Mouse (Mus musculus) kidney, postnatal 0 days (tissue): ENCODE data around the gene Gm20518. TPM values are rescaled to one million over a fixed set of nuclear protein-coding genes. Genes with fewer than 3 reads are reported as not detected.

Source experiments
- ATAC-seq: fragments of 200-750 bp; cut with Nextera tagmentation; replicated peaks from 2 replicates; pipeline ENCODE4 v1.8.0; 2017; ENCODE audit warnings: low read depth, moderate number of reproducible peaks, moderate TSS enrichment, moderate library complexity; ENCODE audit not compliant: low FRiP score
- DNase-seq: peaks from one replicate; pipeline ENCODE4 v3.0.0-alpha.2; 2016; ENCODE audit warnings: low spot score
- H3K27ac ChIP-seq: fragments of 300-500 bp; sonication (generic); 2 replicates; pipeline ENCODE4 v1.5.1; 2014; ENCODE audit warnings: mild to moderate bottlenecking
- H3K27me3 ChIP-seq: fragments of 300-500 bp; sonication (generic); 2 replicates; pipeline ENCODE4 v1.6.1; 2014; ENCODE audit warnings: low read length, mixed read lengths; ENCODE audit not compliant: insufficient read depth
- H3K36me3 ChIP-seq: fragments of 300-500 bp; sonication (generic); 2 replicates; pipeline ENCODE4 v1.6.1; 2014; ENCODE audit warnings: low read length, mixed read lengths; ENCODE audit not compliant: insufficient read depth
- H3K4me1 ChIP-seq: fragments of 300-500 bp; sonication (generic); replicated peaks from 2 replicates; pipeline ENCODE4 v1.6.1; 2014; ENCODE audit warnings: antibody characterized with exemption, low read length, mixed read lengths; ENCODE audit not compliant: insufficient read depth
- H3K4me2 ChIP-seq: fragments of 300-500 bp; sonication (generic); 2 replicates; pipeline ENCODE4 v1.6.1; 2014; ENCODE audit warnings: mild to moderate bottlenecking, low read length, moderate library complexity, mixed read lengths
- H3K4me3 ChIP-seq: fragments of 300-500 bp; sonication (generic); replicated peaks from 2 replicates; pipeline ENCODE4 v1.5.1; 2014; ENCODE audit warnings: low read depth, low read length
- H3K9ac ChIP-seq: fragments of 300-500 bp; sonication (generic); 2 replicates; pipeline ENCODE4 v1.6.1; 2014; ENCODE audit warnings: low read depth, low read length
- H3K9me3 ChIP-seq: fragments of 300-500 bp; sonication (generic); replicated peaks from 2 replicates; pipeline ENCODE4 v1.6.1; 2016; ENCODE audit warnings: low read length, inconsistent platforms, mixed read lengths
- CTCF ChIP-seq: IDR thresholded peaks from 2 replicates; pipeline ENCODE4 v1.5.1; 2016; ENCODE audit warnings: antibody characterized with exemption, low read depth, mild to moderate bottlenecking, moderate library complexity
- WGBS: fragments of 180-500 bp; shearing (Covaris S2); extraction: QIAGEN DNeasy Blood & Tissue Kit; methylation state at CpG from one replicate; pipeline ENCODE4 v1.1.7; 2014; 5-methylcytosine and 5-hydroxymethylcytosine counted together
- polyA plus RNA-seq: library from polyadenylated mRNA; unstranded; fragments of >200 nt; fragmentation: Nextera tagmentation; extraction: Ambion mirVana; gene quantifications from 2 replicates; pipeline ENCODE4 v1.2.1, GENCODE M21; 2015

The Gm20518 gene
- polyA plus RNA-seq, 1 experiment from 2014 or later = 3.4 TPM

- Histone ChIP-seq H3K9me3 (no peaks in the 10 kb centered on the region), H3K36me3 (peaks cover 24% of the 10 kb centered on the region; the same call in 1 of the 2 replicates), H3K4me3 (no peak overlapping the region), H3K27ac (no peak overlapping the region), H3K27me3 (no peaks in the 10 kb centered on the region), H3K4me2 (no peak overlapping the region), H3K4me1 (no peaks in the 10 kb centered on the region), H3K9ac (no peak overlapping the region)
- DNase-seq (no peak), ATAC-seq (no peak)
- TF ChIP-seq CTCF = no peak
- 40% methylated on average over 4 of the region's 4 CpGs for WGBS
Observed at GRCm38 (mm10) chr16:17872995-17873394, 18.5 kb downstream of the Gm20518 start.

DNA sequence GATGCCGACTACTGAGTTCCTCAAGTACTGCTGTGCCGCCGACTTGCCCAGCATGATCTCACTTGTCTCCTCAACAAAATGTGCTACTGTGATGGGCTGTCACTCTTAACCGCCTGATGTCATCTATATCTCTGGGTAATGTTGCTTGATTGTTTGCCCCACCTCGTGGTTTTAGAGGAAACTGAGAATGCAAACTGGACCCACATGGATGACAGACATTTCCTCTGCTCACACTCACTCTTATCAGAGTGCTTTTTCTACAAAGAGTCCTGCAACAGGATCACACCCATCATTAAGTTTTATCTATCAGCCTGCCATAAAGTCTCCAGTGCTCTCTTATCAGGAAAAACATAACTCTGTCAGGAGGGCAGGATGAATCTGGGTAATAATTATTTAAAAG, 20.2 kb downstream of the Gm20518 start:
- ATAC-seq = no peak

GRCm38 (mm10) chr16:17865770-17866169, 25.7 kb downstream of the Gm20518 start:
- DNase-seq = no peak
- no peak overlapping the region for H3K27ac ChIP-seq
- peak; percentile 43; the same call in 1 of the 2 replicates for ATAC-seq
- H3K4me3 ChIP-seq = no peak overlapping the region
- no peak for TF ChIP-seq CTCF
- 66% methylated on average over 6 of the region's 6 CpGs for WGBS
- H3K36me3 ChIP-seq = peaks cover 11% of the 10 kb centered on the region; the same call in 1 of the 2 replicates
- H3K27me3 ChIP-seq = no peaks in the 10 kb centered on the region
- H3K4me2 ChIP-seq = no peak overlapping the region
- H3K9ac ChIP-seq = no peak overlapping the region
- no peaks in the 10 kb centered on the region for H3K9me3 ChIP-seq
- no peaks in the 10 kb centered on the region for H3K4me1 ChIP-seq

More for the DNA sequence above, 20.2 kb downstream of the Gm20518 start:
- Histone ChIP-seq H3K36me3 (peaks cover 24% of the 10 kb centered on the region; the same call in 1 of the 2 replicates), H3K9ac (no peak overlapping the region), H3K4me3 (no peak overlapping the region), H3K4me1 (no peaks in the 10 kb centered on the region), H3K27me3 (no peaks in the 10 kb centered on the region), H3K27ac (no peak overlapping the region), H3K4me2 (no peak overlapping the region), H3K9me3 (no peaks in the 10 kb centered on the region)
- no peak for TF ChIP-seq CTCF
- 76% methylated on average over 5 of the region's 5 CpGs for WGBS
- no peak for DNase-seq

GRCm38 (mm10) chr16:17865293-17865692, 26.2 kb downstream of the Gm20518 start:
- Histone ChIP-seq H3K4me1 (no peaks in the 10 kb centered on the region), H3K9ac (no peak overlapping the region), H3K4me3 (no peak overlapping the region), H3K4me2 (no peak overlapping the region), H3K9me3 (no peaks in the 10 kb centered on the region), H3K27ac (no peak overlapping the region), H3K27me3 (no peaks in the 10 kb centered on the region), H3K36me3 (peaks cover 8% of the 10 kb centered on the region; the same call in 1 of the 2 replicates)
- WGBS = 63% methylated on average over 2 of the region's 2 CpGs
- no peak for ATAC-seq
- DNase-seq = peak; percentile 11
- TF ChIP-seq CTCF = no peak

- peak; percentile 54; the same call in 1 of the 2 replicates for ATAC-seq
- no peaks in the 10 kb centered on the region for H3K4me1 ChIP-seq
- no peaks in the 10 kb centered on the region for H3K27me3 ChIP-seq
- H3K9ac ChIP-seq = no peak overlapping the region
- H3K9me3 ChIP-seq = no peaks in the 10 kb centered on the region
- H3K4me3 ChIP-seq = no peak overlapping the region
- no peak overlapping the region for H3K27ac ChIP-seq
- DNase-seq = peak; percentile 36
- H3K36me3 ChIP-seq = peaks cover 49% of the 10 kb centered on the region
- peak; percentile 79 for TF ChIP-seq CTCF
- no peak overlapping the region for H3K4me2 ChIP-seq
Observed at GRCm38 (mm10) chr16:17858592-17858991, 32.9 kb downstream of the Gm20518 start.

GRCm38 (mm10) chr16:17857157-17857556, 34.3 kb downstream of the Gm20518 start:
- H3K27ac ChIP-seq = no peak overlapping the region
- H3K4me2 ChIP-seq = no peak overlapping the region
- H3K9ac ChIP-seq = no peak overlapping the region
- ATAC-seq = no peak
- H3K9me3 ChIP-seq = no peaks in the 10 kb centered on the region
- no peak for DNase-seq
- no peak for TF ChIP-seq CTCF
- WGBS = 84% methylated on average over 7 of the region's 7 CpGs
- H3K27me3 ChIP-seq = no peaks in the 10 kb centered on the region
- peaks cover 59% of the 10 kb centered on the region for H3K36me3 ChIP-seq
- no peaks in the 10 kb centered on the region for H3K4me1 ChIP-seq
- no peak overlapping the region for H3K4me3 ChIP-seq

DNA sequence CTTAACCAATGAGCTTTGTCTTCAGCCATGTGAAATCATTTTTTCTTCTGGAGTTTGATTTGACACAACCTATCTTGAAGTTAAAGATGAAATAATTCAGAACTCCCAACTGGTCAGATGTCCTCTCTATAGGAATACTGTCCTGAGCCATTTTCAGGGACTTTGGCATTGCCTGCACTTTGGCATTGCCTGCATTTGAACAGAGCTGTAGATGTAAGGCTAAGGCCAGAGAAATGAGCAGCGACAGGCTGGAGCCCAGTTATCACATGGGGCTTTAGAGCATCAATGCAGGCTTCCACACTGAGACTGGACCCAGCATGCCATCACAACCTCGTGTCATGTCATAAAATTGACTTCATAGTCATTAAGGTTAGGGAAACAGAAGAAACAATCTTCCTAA, 38.2 kb downstream of the Gm20518 start:
- Histone ChIP-seq H3K27me3 (no peaks in the 10 kb centered on the region), H3K4me1 (no peaks in the 10 kb centered on the region), H3K27ac (no peak overlapping the region), H3K4me2 (no peak overlapping the region), H3K4me3 (no peak overlapping the region), H3K9ac (no peak overlapping the region), H3K36me3 (peaks cover 78% of the 10 kb centered on the region), H3K9me3 (no peaks in the 10 kb centered on the region)
- WGBS = 88% methylated on average over 2 of the region's 2 CpGs
- DNase-seq = no peak
- no peak for TF ChIP-seq CTCF
- no peak for ATAC-seq
